Mouse (Mus musculus) layer of hippocampus, adult 8-10 months (tissue): Measurements from ENCODE around the gene Olfr1330. TPM values are rescaled to one million over a fixed set of nuclear protein-coding genes. Genes with fewer than 3 reads are reported as not detected.
"Not testable (repeated sequence)": the region's sequence is repeated elsewhere in the genome, so short reads cannot be mapped to it uniquely, and the experiment has no call there.

Experiments used
- DNase-seq, 2 experiments: peaks; one replicate each; pipeline ENCODE4 v3.0.0; 2022; ENCODE audit warnings: low spot score in 2 of 2
- total RNA-seq, 4 experiments: library from RNA; stranded (reverse); gene quantifications; 2 replicates each; pipeline ENCODE4 v1.2.4; 2022

Olfr1330 gene
- total RNA-seq = not detected

DNA sequence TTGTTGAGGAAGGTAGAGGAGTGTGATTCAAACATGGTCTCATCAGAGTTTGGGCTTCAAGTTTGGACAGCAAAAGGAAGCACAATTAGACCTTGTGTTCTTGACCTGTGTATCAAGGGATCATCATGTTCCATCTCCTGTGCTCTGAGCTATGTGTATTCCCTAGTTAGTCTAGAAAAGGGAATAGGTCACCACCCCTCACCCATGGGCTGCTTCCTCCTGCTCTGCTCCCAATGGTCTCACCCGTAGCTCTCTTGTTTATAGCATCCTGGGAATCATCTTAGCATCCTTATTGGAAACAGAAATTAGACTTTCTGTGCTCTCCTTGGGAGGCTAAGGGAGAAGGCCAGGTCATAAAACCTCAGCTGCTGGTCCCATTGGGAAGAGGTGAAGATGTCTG, at the start of gene Olfr1330:
TSS of gene Olfr1330 (plus strand) at position 301 of the 400 bp plus-strand sequence.
- no peak for DNase-seq

DNA sequence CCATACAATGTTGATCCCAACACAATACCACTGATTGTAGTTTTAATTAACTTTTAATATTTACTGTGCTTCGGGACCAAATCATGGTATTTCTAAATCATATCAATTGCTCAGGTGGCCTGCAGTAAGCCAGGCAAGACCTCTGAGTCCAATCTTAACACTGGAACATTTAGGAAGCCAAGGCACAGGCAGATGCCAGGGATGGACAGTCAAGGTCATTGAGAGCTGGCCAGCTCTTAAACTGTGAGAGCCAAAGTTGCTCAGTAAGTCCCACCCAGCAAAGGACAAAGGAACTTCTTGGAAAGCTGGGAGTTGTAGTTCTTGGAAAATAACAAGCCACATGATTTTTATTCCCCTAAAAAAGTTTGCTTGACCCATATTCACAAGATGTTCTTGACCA, 26.6 kb upstream of the Olfr1330 start:
- no peak for DNase-seq

DNA sequence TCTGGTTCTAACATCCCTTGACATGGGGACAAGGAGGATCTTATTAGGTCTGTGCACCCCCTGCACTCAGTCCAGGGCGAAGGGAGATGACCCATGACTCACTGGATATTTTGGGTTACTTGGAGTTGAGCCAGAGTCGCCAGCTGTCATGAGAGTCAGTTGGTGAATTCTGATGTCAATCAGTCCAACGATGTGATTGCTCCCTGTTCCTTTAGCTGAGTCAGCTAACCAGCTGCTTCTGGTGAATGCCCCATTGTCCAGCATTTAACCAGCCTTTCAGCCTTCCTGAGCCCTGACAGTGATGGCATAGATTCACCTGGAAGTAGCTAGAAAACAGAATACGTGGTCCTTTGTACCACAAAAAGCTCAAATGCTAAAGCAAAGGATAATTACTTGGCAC, 25.7 kb upstream of the Olfr1330 start:
- peak; percentile 3 to 35 for DNase-seq

DNA sequence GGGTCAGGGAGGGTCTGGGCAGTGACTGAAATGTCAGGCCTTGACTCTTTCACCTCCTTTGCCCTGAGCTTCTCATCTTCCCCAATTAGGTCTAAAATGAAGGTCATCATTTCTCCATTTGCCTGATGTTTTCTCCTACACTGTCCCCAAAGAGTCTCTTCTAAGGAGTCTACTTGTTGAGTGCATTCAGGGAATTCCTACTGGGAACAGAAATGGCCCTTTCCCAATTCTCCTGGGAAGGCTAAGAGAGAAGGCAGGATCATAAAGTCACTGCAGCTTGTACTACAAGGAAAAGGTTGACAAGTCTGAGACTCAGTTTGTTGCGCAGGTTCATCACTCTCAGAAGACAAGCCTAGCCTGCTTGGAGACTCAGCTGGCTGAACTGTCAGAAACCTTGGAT, 24.0 kb upstream of the Olfr1330 start, which contains the start of gene Olfr1331:
TSS of gene Olfr1331 (plus strand) at position 301 of the 400 bp plus-strand sequence.
- no peak for DNase-seq

DNA sequence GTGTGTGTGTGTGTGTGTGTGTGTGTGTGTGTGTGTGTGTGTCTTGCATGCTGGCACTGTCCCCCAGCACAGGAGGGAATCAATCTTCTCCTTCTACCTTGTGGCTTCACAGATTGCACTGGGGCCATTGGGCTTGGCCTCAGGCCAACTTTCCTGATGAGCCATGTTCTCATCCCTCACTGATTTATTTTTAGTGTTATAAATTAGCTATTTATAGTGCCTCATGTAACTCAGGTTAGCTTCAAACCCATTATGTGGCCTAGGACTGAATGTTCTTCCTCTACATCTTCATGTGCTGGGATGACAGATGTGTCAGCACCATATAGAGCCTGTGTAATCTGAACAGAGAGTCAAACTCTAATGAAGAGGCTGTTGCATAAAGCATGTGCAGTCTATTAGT, 20.8 kb upstream of the Olfr1330 start:
- DNase-seq = no peak

DNA sequence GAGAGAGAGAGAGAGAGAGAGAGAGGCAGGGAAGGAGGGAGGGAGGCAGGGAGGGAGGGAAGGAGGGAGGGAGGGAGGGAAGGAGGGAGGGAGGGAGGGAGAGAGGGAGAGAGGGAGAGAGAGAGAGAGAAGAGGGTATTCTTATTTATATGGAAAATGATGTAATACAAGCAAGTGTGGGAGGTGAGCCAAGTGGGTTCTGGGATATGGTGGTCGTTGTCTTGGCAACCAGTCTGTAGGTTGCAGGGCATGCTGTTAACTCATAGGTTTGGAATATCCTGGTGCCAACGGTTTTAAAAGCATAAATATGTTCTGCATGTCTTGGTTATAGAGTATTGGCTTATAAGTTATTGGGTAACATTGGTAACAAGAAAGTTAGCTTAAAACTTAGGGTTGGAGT, 13.6 kb downstream of the Olfr1330 start:
- DNase-seq = no peak

DNA sequence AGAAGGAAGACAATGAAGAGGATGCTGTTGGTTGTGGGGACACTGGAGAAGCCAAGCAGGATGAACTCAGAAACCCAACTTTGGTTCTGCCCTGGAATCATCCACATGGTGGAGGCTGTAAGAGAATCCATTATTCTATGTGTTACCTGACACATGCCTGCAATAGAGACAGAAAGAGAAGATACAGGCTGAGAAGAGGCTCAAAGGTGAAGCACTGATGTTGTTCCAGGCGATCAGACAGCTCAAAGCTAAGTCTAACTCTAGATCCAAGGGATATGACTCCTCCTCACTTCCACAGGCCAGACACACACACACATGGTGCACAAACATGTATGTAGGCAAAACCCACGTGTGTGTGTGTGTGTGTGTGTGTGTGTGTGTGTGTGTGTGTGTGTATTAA, 29.0 kb downstream of the Olfr1330 start, which contains the start of gene Olfr1329:
TSS of gene Olfr1329 (minus strand) at position 101 of the 400 bp plus-strand sequence.
- DNase-seq = not testable (repeated sequence)

DNA sequence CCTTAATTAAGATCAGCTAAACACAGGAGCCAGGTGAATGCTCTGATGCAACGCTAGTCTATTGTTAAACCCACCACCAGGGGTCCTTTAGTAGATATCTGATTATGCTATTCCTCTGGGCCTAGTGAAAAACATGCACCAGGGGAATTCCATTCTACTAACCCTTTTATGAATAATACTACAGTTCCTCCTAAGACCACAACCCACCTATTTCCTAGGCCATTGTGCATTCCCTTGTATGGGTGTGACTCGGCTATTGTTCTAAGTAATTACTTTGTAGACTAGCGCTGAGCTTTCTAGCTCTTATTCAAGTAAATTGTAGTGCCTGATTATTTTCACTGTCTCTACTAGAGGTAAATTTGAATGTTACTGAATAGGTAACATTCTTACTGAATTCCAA, 42.9 kb downstream of the Olfr1330 start:
- DNase-seq = not testable (repeated sequence)

DNA sequence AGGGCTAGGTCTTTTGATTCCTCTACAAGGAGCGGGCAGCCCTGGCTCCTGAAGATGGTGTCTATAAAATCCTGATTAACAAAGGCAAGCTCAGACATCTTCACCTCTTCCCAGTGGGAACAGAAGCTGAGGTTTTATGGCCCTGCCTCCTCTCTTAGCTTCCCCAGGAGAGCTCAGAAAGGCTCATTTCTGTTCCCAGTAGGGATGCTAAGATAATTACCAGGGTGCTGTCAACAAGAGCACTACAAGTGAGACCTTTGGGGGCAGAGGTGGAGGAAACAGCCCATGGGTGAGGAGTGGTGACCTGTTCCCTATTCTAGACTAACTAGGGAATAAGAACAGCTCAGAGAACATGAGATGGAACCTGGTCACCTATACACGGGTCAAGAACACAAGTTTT, 50.1 kb downstream of the Olfr1330 start, which contains the start of gene Olfr1328:
TSS of gene Olfr1328 (minus strand) at position 101 of the 400 bp plus-strand sequence.
- no peak for DNase-seq

Other genes starting within 250 kb of the Olfr1330 start
- not detected for gene Olfr62, start 229.6 kb upstream of the Olfr1330 start, total RNA-seq
- gene Olfr1342, start 195.8 kb upstream of the Olfr1330 start, total RNA-seq = not detected
- not detected for gene Olfr1341, start 185.1 kb upstream of the Olfr1330 start, total RNA-seq
- gene Olfr1340, start 168.5 kb upstream of the Olfr1330 start, total RNA-seq = not detected
- not detected for gene Olfr1339, start 156.4 kb upstream of the Olfr1330 start, total RNA-seq
- gene Olfr1338, start 129.9 kb upstream of the Olfr1330 start, total RNA-seq = not detected
- gene Olfr1337, start 106.0 kb upstream of the Olfr1330 start, total RNA-seq = not detected
- not detected for gene Olfr1335, start 78.7 kb upstream of the Olfr1330 start, total RNA-seq
- gene Olfr1333, start 52.3 kb upstream of the Olfr1330 start, total RNA-seq = not detected
- gene Olfr1331, start 23.9 kb upstream of the Olfr1330 start, total RNA-seq = not detected
- not detected for gene Olfr1329, start 28.9 kb downstream of the Olfr1330 start, total RNA-seq
- gene Olfr1328, start 50.0 kb downstream of the Olfr1330 start, total RNA-seq = not detected
- under 1 TPM in 3 of 4 experiments, not detected in 1; 0.23 to 0.43 (median 0.25) TPM for gene Lao1, start 73.0 kb downstream of the Olfr1330 start, total RNA-seq
- gene Slc2a1, start 220.1 kb downstream of the Olfr1330 start, total RNA-seq = 10 to 100 TPM; 86.4 to 96.6 (median 91.0) TPM